Mouse (Mus musculus) lung, embryonic 14.5 days (tissue): ENCODE measurements around the gene Gramd1a. TPM values are rescaled to one million over a fixed set of nuclear protein-coding genes. Genes with fewer than 3 reads are reported as not detected.
A peak's percentile ranks its signal among the peaks of the same experiment; 100 is the strongest.

ENCODE experiments used
- ATAC-seq: fragments of 200-750 bp; cut with Nextera tagmentation; 2 replicates; pipeline ENCODE4 v1.8.0; 2017; ENCODE audit warnings: mild to moderate bottlenecking, moderate TSS enrichment, moderate library complexity; ENCODE audit not compliant: insufficient read depth
- DNase-seq: peaks from one replicate; pipeline ENCODE4 v3.0.0-alpha.2; 2015
- H3K27ac ChIP-seq: fragments of 300-500 bp; sonication (generic); 2 replicates; pipeline ENCODE4 v1.5.1; 2014; ENCODE audit warnings: low read depth, mild to moderate bottlenecking, moderate library complexity
- H3K27me3 ChIP-seq: fragments of 300-500 bp; sonication (generic); 2 replicates; pipeline ENCODE4 v1.6.1; 2014; ENCODE audit warnings: low read length, control low read depth; ENCODE audit not compliant: insufficient read depth
- H3K36me3 ChIP-seq: fragments of 300-500 bp; sonication (generic); 2 replicates; pipeline ENCODE4 v1.6.1; 2014; ENCODE audit warnings: control low read depth; ENCODE audit not compliant: insufficient read depth
- H3K4me1 ChIP-seq: fragments of 300-500 bp; sonication (generic); 2 replicates; pipeline ENCODE4 v1.6.1; 2014; ENCODE audit warnings: antibody characterized with exemption, control low read depth; ENCODE audit not compliant: insufficient read depth
- H3K4me2 ChIP-seq: fragments of 300-500 bp; sonication (generic); 2 replicates; pipeline ENCODE4 v1.6.1; 2014; ENCODE audit warnings: mild to moderate bottlenecking
- H3K4me3 ChIP-seq: fragments of 300-500 bp; sonication (generic); 2 replicates; pipeline ENCODE4 v1.5.1; 2014; ENCODE audit warnings: low read depth, low read length
- H3K9ac ChIP-seq: fragments of 300-500 bp; sonication (generic); 2 replicates; pipeline ENCODE4 v1.6.1; 2014
- H3K9me3 ChIP-seq: fragments of 300-500 bp; sonication (generic); 2 replicates; pipeline ENCODE4 v1.6.1; 2016; ENCODE audit warnings: low read depth, low read length, control low read depth
- CTCF ChIP-seq: IDR thresholded peaks from 2 replicates; pipeline ENCODE4 v1.5.1; 2016; ENCODE audit warnings: antibody characterized with exemption, low read depth
- WGBS: fragments of 180-500 bp; shearing (Covaris S2); extraction: QIAGEN DNeasy Blood & Tissue Kit; methylation state at CpG from one replicate; pipeline ENCODE4 v1.1.7; 2014; 5-methylcytosine and 5-hydroxymethylcytosine counted together
- polyA plus RNA-seq: library from polyadenylated mRNA; unstranded; fragments of >200 nt; fragmentation: Nextera tagmentation; extraction: Ambion mirVana; gene quantifications from 2 replicates; pipeline ENCODE4 v1.2.1, GENCODE M21; 2014

Gramd1a gene
- polyA plus RNA-seq, 1 experiment from 2014 or later: 67.2 TPM

DNA sequence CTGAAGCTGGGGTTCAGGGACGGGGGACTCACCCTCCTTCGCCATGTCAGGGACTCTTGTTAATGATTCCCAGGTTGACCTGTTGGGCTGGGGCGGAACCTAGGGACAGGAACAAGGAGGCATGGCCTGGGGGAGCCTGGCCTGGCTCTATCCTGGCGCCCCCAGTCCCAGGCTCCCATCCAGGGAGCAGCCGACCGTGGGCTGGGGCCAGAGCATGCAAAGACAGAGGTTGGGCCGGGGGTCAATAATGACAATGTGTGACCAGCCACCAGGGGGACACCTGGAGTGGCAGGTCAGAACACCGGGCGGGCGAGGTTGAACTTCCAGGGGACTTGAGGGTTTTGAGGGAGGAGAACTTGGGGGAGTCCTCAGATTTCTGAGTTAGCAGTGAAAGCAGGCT, 41.0 kb downstream of the Gramd1a start:
- peak; percentile 57 for TF ChIP-seq CTCF
- DNase-seq: no peak
- no peak for ATAC-seq
- H3K36me3 ChIP-seq: no peaks in the 10 kb centered on the region
- H3K4me3 ChIP-seq: peak overlapping the region; percentile 22
- H3K4me1 ChIP-seq: peaks cover 8% of the 10 kb centered on the region
- H3K9me3 ChIP-seq: no peaks in the 10 kb centered on the region
- 57% methylated on average over 10 of the region's 10 CpGs for WGBS
- no peaks in the 10 kb centered on the region for H3K27me3 ChIP-seq
- peak overlapping the region; percentile 65; the same call in 1 of the 2 replicates for H3K27ac ChIP-seq
- peak overlapping the region; percentile 52 for H3K4me2 ChIP-seq
- H3K9ac ChIP-seq: peak overlapping the region; percentile 42

DNA sequence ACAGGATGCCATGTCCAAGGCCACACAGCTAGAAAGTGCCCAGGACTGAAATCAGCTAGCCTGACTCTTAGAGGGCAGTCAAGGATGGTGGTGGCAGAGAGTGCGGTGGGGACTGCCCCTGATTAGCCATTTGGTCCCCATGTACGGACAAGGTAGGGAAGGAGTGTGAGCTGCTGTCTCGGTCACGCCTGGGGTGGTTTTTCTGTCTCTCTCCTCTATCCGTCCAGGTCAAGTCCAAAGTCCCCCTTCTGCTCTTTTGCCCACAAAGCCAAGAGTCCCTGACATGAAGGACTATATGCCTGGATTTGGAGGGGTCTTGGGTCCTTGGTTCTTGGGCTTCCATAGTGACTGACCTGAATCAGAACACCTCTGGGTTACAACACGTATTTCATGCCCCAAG, 41.9 kb downstream of the Gramd1a start:
- H3K4me1 ChIP-seq: peaks cover 8% of the 10 kb centered on the region
- TF ChIP-seq CTCF: no peak
- no peak overlapping the region for H3K4me2 ChIP-seq
- DNase-seq: no peak
- no peak overlapping the region for H3K9ac ChIP-seq
- no peak overlapping the region for H3K27ac ChIP-seq
- H3K27me3 ChIP-seq: no peaks in the 10 kb centered on the region
- ATAC-seq: no peak
- H3K4me3 ChIP-seq: no peak overlapping the region
- WGBS: 76% methylated on average over 6 of the region's 6 CpGs
- no peaks in the 10 kb centered on the region for H3K9me3 ChIP-seq
- no peaks in the 10 kb centered on the region for H3K36me3 ChIP-seq

DNA sequence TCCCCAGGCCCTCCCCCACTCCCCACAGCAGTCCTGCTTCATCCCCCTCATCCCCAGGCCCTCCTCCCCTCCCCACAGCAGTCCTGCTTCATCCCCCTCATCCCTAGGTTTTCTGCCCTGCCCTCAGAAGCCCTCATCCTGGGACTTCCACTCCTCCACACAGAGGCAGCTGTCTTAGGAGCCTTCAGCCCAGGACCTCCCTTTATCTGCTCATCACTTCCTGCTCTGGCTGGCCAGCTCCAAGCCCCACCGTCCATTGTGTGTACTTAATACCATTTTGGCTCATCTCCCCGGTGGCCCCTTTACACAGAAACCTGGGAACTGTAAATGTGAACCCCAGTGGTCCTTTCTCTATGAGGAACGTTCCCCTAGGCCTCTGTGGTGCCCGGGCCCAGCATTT, 43.7 kb downstream of the Gramd1a start:
- H3K9ac ChIP-seq: no peak overlapping the region
- ATAC-seq: no peak
- peaks cover 8% of the 10 kb centered on the region for H3K4me1 ChIP-seq
- H3K4me3 ChIP-seq: no peak overlapping the region
- H3K9me3 ChIP-seq: no peaks in the 10 kb centered on the region
- no peaks in the 10 kb centered on the region for H3K27me3 ChIP-seq
- TF ChIP-seq CTCF: no peak
- H3K27ac ChIP-seq: peak overlapping the region; percentile 24
- no peaks in the 10 kb centered on the region for H3K36me3 ChIP-seq
- 38% methylated on average over 4 of the region's 4 CpGs for WGBS
- no peak for DNase-seq
- H3K4me2 ChIP-seq: no peak overlapping the region

DNA sequence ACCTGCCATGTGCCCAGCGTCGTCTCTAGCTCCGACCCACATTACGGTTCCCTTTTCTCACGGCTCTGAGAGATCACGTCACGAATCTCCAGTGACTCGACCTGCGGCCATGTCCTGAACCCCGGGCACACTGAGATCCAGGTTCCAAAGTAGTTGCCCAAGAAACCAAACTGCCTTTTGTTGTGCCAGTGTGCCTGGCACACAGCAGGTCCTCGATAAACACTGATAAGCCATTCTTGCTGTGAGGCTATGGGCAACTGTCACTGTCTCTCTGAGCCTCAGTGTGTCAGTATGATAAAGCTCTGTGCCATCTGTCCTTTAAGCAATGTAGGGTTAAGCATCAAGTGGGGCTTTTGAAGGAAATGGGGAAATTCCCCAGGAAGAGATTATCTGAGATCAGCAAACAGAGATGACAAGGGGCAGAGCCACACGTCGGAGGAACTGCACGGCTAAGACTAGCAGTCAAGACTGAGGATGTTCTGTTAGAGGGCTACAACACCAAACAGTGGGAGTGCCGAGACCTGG, 44.8 kb downstream of the Gramd1a start:
- Histone ChIP-seq H3K9ac (no peak overlapping the region), H3K27ac (no peak overlapping the region), H3K4me1 (peaks cover 8% of the 10 kb centered on the region), H3K9me3 (no peaks in the 10 kb centered on the region), H3K36me3 (no peaks in the 10 kb centered on the region), H3K4me2 (no peak overlapping the region), H3K27me3 (no peaks in the 10 kb centered on the region), H3K4me3 (no peak overlapping the region)
- WGBS: 72% methylated on average over 15 of the region's 15 CpGs
- DNase-seq: no peak
- ATAC-seq: no peak
- no peak for TF ChIP-seq CTCF

DNA sequence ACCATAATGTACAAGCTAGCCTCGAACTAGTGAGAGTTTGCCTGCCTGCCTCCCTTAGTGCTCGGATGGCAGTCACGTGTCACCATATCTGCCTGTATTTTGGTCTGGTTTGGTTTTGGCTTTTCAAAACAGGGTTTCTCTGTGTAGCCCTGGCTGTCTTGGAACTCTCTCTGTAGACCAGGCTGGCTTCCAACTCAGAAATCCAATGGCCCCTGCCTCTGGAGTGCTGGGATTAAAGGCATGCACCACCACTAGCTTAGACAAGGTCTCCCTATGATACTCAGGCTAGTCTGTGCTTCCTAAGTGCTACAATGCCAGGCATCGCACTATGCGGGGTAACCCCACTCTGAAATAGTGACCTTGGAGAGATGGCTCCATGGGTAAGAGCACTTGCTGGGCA, 45.9 kb downstream of the Gramd1a start:
- Histone ChIP-seq H3K36me3 (no peaks in the 10 kb centered on the region), H3K4me2 (no peak overlapping the region), H3K4me1 (no peaks in the 10 kb centered on the region), H3K27ac (no peak overlapping the region), H3K4me3 (no peak overlapping the region), H3K9ac (no peak overlapping the region), H3K27me3 (no peaks in the 10 kb centered on the region), H3K9me3 (no peaks in the 10 kb centered on the region)
- ATAC-seq: no peak
- DNase-seq: no peak
- WGBS: 85% methylated on average over 5 of the region's 5 CpGs
- TF ChIP-seq CTCF: no peak

DNA sequence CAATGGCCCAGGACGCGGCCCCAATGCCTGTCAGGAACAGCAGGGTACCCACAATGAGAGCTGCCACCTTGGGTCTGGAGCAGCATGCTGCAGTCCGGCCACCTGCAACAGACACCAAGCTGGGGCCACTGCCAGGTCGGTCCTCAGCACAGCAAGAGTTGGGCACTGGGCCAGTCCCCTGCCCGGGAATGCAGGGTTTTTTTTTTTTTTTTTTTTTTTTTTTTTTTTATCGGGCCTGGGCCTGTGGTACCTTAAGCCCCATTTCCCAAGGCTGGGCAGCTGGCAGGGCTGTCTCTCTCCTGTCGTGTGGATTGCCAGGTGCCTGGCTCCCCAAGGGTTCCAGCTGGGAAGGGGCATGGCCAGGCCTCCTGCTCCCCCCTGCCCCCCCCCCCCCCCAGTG, 46.6 kb downstream of the Gramd1a start:
- DNase-seq (peak; percentile 59), ATAC-seq (no peak)

DNA sequence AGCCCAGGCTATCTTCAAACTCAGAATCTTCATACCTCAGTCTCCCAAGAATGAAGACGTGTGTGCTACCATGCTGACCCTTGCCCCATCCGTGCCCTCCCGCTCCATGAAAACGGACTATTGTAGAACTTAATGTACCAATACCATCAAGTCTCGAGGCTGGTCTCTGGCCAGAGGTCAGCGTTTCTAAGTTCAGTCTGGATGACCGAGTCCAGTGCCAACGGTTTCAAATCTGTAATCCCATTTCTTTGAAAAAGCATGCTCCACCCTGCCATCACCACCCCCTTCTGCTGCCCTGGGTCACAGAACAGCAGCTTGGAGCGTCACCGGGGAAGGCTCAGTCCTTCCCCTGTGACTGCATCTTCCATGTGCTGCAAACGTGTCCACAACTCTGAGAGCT, 47.9 kb downstream of the Gramd1a start:
- no peaks in the 10 kb centered on the region for H3K36me3 ChIP-seq
- no peaks in the 10 kb centered on the region for H3K4me1 ChIP-seq
- H3K4me3 ChIP-seq: no peak overlapping the region
- no peak overlapping the region for H3K4me2 ChIP-seq
- WGBS: 82% methylated on average over 11 of the region's 11 CpGs
- ATAC-seq (no peak), DNase-seq (no peak)
- H3K27ac ChIP-seq: no peak overlapping the region
- TF ChIP-seq CTCF: no peak
- no peaks in the 10 kb centered on the region for H3K9me3 ChIP-seq
- no peaks in the 10 kb centered on the region for H3K27me3 ChIP-seq
- no peak overlapping the region for H3K9ac ChIP-seq

More for the DNA sequence above, 46.6 kb downstream of the Gramd1a start:
- Histone ChIP-seq H3K27me3 (no peaks in the 10 kb centered on the region), H3K4me2 (no peak overlapping the region), H3K4me3 (no peak overlapping the region), H3K9me3 (no peaks in the 10 kb centered on the region), H3K27ac (no peak overlapping the region), H3K9ac (no peak overlapping the region), H3K4me1 (no peaks in the 10 kb centered on the region), H3K36me3 (no peaks in the 10 kb centered on the region)
- WGBS: 49% methylated on average over 6 of the region's 7 CpGs
- no peak for TF ChIP-seq CTCF

DNA sequence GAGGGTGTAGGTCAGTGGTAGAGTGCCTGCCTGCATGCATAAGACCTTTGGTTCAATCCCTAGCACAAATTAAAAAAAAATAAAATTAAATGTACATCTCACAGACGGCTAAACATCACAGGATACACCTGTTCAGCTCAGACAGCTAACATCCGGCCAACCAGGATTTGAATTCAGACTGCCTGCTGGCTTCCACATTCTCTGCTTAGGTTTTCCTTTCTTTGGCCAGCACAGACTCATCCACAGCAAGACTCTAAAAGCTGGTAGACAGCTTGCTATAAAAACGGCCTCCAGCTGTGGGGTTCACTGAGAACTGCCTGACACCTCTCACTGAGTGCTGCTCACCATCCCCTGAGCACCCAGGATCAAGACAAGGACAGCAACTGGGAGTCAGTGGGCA, 49.5 kb downstream of the Gramd1a start:
- Histone ChIP-seq H3K4me1 (no peaks in the 10 kb centered on the region), H3K27me3 (no peaks in the 10 kb centered on the region), H3K9ac (no peak overlapping the region), H3K27ac (no peak overlapping the region), H3K9me3 (no peaks in the 10 kb centered on the region), H3K4me3 (no peak overlapping the region), H3K36me3 (no peaks in the 10 kb centered on the region), H3K4me2 (no peak overlapping the region)
- 46% methylated on average over 3 of the region's 3 CpGs for WGBS
- no peak for TF ChIP-seq CTCF
- ATAC-seq: no peak
- no peak for DNase-seq
